Mouse (Mus musculus): ENCODE results near the gene Iapp.

DNA sequence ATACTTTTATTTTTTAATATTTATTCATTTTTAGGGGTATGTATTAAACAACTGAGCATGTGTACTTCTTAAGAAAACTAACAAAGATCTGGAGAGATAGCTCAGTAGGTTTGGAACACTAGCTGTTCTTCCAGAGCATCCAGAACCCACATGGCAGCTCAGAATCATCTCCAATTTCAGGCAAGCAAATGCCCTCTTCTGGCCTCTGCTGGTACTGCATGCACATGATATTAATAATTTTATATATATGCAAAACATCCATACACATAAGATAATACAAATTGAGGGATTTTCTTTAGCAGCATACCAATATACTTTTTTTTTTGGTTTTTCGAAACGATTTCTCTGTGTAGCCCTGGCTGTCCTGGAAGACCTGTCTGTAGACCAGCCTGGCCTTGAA lies 45.3 kb downstream of the Iapp start:
- TF ChIP-seq EP300 (IDR thresholded peaks at IDR 0.05; ENCODE audit: insufficient read depth, low read depth, low read length) (no peak), POLR2A (IDR thresholded peaks at IDR 0.05; ENCODE audit: insufficient read depth, low read depth, low read length) (no peak), CTCF (IDR thresholded peaks at IDR 0.05) (peak; percentile 75)
